Mouse (Mus musculus) intestine, embryonic 14.5 days (tissue): ENCODE data around the gene Pah. TPM values are rescaled to one million over a fixed set of nuclear protein-coding genes. Genes with fewer than 3 reads are reported as not detected.
A peak's percentile ranks its signal among the peaks of the same experiment; 100 is the strongest.

ENCODE experiments used
- ATAC-seq: fragments of 200-750 bp; cut with Nextera tagmentation; replicated peaks from 2 replicates; pipeline ENCODE4 v1.8.0; 2017; ENCODE audit warnings: low read depth, moderate number of reproducible peaks, moderate TSS enrichment, moderate library complexity; ENCODE audit not compliant: low FRiP score, low TSS enrichment
- DNase-seq: peaks from one replicate; pipeline ENCODE4 v3.0.0-alpha.2; 2018; ENCODE audit warnings: low spot score
- H3K27ac ChIP-seq: fragments of 300-500 bp; sonication (generic); 2 replicates; pipeline ENCODE4 v1.5.1; 2014; ENCODE audit warnings: low read depth, mild to moderate bottlenecking, control low read depth
- H3K27me3 ChIP-seq: fragments of 300-500 bp; sonication (generic); replicated peaks from 2 replicates; pipeline ENCODE4 v1.6.1; 2014; ENCODE audit warnings: low read length, control low read depth; ENCODE audit not compliant: control insufficient read depth, insufficient read depth
- H3K36me3 ChIP-seq: fragments of 300-500 bp; sonication (generic); 2 replicates; pipeline ENCODE4 v1.6.1; 2014; ENCODE audit warnings: low read length, control low read depth; ENCODE audit not compliant: control insufficient read depth, insufficient read depth
- H3K4me1 ChIP-seq: fragments of 300-500 bp; sonication (generic); replicated peaks from 2 replicates; pipeline ENCODE4 v1.6.1; 2014; ENCODE audit warnings: low read length, control low read depth, mixed read lengths; ENCODE audit not compliant: control insufficient read depth, insufficient read depth
- H3K4me2 ChIP-seq: fragments of 300-500 bp; sonication (generic); 2 replicates; pipeline ENCODE4 v1.6.1; 2014; ENCODE audit warnings: low read length
- H3K4me3 ChIP-seq: fragments of 300-500 bp; sonication (generic); 2 replicates; pipeline ENCODE4 v1.5.1; 2014; ENCODE audit warnings: low read depth, low read length, control low read depth, mixed read lengths
- H3K9ac ChIP-seq: fragments of 300-500 bp; sonication (generic); 2 replicates; pipeline ENCODE4 v1.6.1; 2014; ENCODE audit warnings: mild to moderate bottlenecking, low read length
- H3K9me3 ChIP-seq: fragments of 300-500 bp; sonication (generic); 2 replicates; pipeline ENCODE4 v1.6.1; 2016; ENCODE audit warnings: low read length, control low read depth; ENCODE audit not compliant: control insufficient read depth
- WGBS: fragments of 180-500 bp; shearing (Covaris S2); extraction: QIAGEN DNeasy Blood & Tissue Kit; methylation state at CpG from one replicate; pipeline ENCODE4 v1.1.7; 2014; 5-methylcytosine and 5-hydroxymethylcytosine counted together
- polyA plus RNA-seq: library from polyadenylated mRNA; unstranded; fragments of >200 nt; fragmentation: Nextera tagmentation; extraction: Ambion mirVana; gene quantifications from 2 replicates; pipeline ENCODE4 v1.2.1, GENCODE M21; 2014

The Pah gene
- 0.87 TPM in 1 of 2 replicates, not detected in the other for polyA plus RNA-seq

DNA sequence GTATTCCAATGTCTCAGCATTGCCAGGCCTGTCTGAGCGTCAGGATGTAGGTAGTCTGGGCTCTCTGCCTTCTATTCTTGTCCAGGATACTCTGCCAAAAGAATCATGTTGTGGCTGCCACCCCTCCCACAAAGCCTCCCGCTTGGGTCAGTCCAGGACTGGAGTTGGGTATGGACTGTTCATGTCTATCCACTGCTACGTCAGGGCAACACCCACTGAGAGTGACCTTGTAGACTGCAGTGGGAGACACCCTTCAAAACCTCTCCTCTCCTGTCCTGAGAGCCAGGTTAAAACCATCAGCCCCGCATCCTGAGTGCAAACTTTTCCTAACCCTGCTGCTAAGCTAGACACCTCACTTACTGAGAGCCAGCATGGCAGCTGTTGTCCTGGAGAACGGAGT is at the start of gene Pah:
Gene Pah, plus strand, starts transcription at position 150 of the 400 bp plus-strand sequence.
- H3K4me1 ChIP-seq = no peaks in the 10 kb centered on the region
- no peaks in the 10 kb centered on the region for H3K27me3 ChIP-seq
- H3K9me3 ChIP-seq = no peaks in the 10 kb centered on the region
- no peaks in the 10 kb centered on the region for H3K36me3 ChIP-seq
- ATAC-seq (no peak), DNase-seq (no peak)
- H3K4me2 ChIP-seq = no peak within 1 kb of the TSS
- 87% methylated on average over 5 of the region's 5 CpGs for WGBS
- H3K27ac ChIP-seq = no peak within 1 kb of the TSS
- no peak within 1 kb of the TSS for H3K4me3 ChIP-seq
- H3K9ac ChIP-seq = no peak within 1 kb of the TSS

DNA sequence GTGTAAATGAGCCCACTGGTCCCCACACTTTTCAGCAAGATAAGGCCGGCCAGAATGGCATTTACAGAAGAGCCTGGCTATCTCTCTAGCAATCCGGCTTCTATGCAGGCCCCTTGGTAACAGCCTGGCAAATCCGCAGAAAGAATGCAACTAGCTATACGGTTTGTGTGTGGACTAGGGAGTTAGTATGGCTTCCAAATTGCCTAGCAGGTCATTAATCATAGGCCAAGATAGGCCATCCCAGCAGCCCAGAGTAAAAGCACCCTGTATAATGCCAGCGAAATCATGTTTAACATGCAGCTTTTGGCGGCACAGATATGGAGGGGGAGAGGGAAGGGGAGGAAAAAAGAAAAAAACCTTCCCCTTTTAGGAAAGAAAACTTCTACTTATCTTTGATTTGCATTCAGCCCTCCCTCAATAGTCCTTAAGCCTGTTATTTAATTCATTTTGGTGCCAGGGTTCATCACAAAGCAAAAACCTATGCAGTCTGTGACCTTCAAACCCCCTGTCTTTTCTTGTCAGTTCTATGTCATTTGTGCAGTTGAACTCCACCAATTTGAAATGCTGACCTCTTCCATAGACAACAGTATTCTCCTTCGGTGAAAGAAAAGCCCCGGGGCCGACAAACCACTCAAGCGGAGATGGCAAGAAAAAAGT is 48.0 kb upstream of the Pah start:
- Histone ChIP-seq H3K27ac (no peak overlapping the region), H3K9ac (no peak overlapping the region), H3K4me3 (no peak overlapping the region), H3K27me3 (no peaks in the 10 kb centered on the region), H3K36me3 (no peaks in the 10 kb centered on the region), H3K4me1 (no peaks in the 10 kb centered on the region), H3K9me3 (no peaks in the 10 kb centered on the region), H3K4me2 (no peak overlapping the region)
- WGBS = 71% methylated on average over 10 of the region's 10 CpGs
- ATAC-seq = no peak
- no peak for DNase-seq

DNA sequence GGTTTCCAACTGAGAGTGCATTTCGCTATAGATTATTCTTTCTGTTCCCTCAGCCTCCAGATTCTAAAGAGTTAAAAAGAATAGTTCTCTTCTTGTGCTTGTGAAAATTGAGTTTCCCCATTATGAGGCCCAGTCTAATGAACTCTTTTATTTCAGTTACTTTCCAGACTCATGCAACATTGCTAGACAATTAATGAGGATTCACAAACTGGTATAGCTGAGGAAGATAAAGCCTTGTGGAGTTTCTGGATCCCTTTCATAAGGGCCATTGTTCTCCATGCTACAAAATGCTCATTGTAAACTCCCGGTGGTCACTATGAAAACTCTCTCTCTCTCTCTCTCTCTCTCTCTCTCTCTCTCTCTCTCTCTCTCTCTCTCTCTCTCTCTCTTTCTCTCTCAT is 46.6 kb upstream of the Pah start:
- H3K9ac ChIP-seq = no peak overlapping the region
- H3K27me3 ChIP-seq = no peaks in the 10 kb centered on the region
- DNase-seq (no peak), ATAC-seq (no peak)
- H3K27ac ChIP-seq = no peak overlapping the region
- H3K4me3 ChIP-seq = no peak overlapping the region
- H3K4me2 ChIP-seq = no peak overlapping the region
- 88% methylated on average over 2 of the region's 2 CpGs for WGBS
- H3K4me1 ChIP-seq = no peaks in the 10 kb centered on the region
- no peaks in the 10 kb centered on the region for H3K9me3 ChIP-seq
- no peaks in the 10 kb centered on the region for H3K36me3 ChIP-seq

DNA sequence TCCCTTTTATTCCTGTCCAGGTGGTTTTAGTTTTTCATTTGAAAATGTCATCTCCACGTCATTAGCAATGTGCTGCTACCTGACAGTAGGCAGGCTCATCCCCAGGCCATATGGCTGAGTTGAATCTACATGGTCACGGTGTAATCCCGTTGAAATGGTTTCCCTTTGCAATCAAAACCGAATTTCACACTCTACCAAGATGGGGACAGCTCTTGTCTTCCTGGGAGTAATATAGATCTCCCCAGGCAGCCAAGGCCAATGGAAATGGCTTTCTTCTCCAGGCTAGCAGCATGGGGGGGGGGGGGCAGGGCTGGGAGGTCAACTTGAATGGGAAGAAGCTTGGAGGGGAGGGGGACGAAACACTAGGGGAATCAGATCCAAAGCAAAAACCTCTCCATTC is 43.7 kb upstream of the Pah start:
- Histone ChIP-seq H3K27ac (no peak overlapping the region), H3K4me1 (no peaks in the 10 kb centered on the region), H3K4me2 (no peak overlapping the region), H3K9me3 (no peaks in the 10 kb centered on the region), H3K9ac (no peak overlapping the region), H3K36me3 (no peaks in the 10 kb centered on the region), H3K27me3 (peaks cover 9% of the 10 kb centered on the region), H3K4me3 (no peak overlapping the region)
- ATAC-seq (no peak), DNase-seq (no peak)
- 64% methylated on average over 5 of the region's 5 CpGs for WGBS

DNA sequence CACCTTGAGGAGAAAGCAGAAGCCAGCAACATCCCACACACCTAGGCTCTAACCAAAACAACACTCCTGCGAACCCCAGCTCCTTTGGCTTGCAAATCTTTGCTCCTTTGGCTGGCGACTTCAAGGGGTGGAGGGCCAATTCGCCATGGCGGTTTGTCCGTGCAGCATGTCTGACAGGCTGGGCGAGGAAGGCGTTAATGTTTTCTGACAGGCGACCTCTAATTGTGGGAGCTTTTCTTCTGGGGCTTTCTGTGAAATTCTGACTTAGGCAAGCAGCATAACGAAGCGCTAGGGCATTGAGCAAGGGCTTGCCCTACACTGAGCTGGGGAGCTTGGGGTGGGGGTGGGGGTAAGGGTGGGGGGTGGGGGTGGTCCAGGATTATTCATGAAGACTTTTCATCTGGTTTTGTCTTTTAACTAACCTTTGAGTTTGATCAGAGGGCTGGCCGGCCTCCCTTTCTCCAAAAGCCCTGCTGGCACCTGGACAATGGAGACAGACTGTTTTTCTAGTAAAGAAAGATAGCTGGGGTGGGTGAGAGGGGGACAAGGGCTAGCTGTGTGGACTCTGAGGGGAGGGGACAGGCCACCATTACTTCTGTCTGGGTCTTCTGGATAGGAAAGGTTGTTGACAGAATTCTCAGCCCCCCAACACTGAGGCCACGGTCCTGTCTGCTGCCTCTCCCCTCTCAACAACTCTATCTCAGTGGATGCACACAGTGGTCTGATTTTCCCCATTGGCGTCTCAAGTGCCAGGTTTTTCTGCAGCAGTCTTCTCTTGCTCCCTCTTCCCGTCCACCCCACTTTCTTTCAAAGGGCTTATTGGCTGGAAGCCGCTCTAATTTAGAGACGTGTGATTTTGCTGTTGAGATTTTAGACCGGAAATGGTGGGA is 36.5 kb upstream of the Pah start:
- Histone ChIP-seq H3K9me3 (no peaks in the 10 kb centered on the region), H3K27me3 (peaks cover 67% of the 10 kb centered on the region), H3K36me3 (no peaks in the 10 kb centered on the region), H3K4me3 (no peak overlapping the region), H3K27ac (no peak overlapping the region), H3K4me2 (no peak overlapping the region), H3K4me1 (0 out of 2 replicates have a peak, but pooled peaks cover 3% of the 10 kb centered on the region), H3K9ac (no peak overlapping the region)
- DNase-seq = no peak
- WGBS = 4% methylated on average over 17 of the region's 17 CpGs
- no peak for ATAC-seq

DNA sequence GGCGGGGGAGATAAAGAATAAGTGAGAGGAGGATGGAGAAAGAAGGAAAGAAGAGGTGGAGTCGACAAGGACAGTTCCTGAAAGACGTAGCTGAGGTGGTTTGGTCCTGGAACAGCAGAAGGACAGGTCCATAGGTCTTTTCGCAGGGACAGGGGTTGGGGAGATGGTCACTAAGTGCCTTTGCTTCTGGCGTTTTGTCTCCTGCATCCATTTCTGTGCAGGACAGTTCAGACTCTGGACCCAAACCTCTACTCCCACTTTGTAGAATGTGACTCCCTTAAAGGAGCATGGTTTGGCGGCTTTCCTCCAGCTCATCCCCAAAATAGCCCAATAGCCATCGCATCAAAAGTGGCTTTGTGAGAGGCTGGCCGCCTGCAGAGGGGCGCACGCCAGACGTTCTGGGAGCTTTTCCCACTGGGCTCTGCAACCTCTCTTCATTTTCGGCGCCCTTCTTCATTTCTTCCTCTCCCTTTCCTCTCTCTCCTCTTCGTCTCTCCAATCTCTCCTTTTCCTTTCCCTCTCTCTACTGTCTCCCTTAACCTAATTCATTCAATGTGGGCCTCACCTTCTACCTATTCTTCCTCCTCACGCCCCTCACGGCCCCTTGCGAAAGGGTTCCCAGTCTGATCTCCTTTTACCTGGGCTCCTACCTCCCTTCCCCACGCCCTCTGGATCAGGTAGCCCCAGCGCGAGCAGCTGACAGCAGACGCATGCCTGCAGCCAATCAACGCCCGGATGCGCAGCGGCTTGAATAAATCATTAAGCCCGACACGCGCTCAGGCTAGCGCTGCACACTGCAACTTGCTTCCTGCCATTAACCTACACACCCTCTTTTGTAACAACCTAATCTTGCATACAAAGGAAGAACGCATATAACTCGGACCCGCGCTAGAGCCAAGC is 35.6 kb upstream of the Pah start:
- Histone ChIP-seq H3K9ac (no peak overlapping the region), H3K36me3 (no peaks in the 10 kb centered on the region), H3K4me3 (0 out of 2 replicates have a peak overlapping the region, but pooled peaks have one; percentile 10), H3K27me3 (peaks cover 76% of the 10 kb centered on the region), H3K9me3 (no peaks in the 10 kb centered on the region), H3K4me1 (0 out of 2 replicates have a peak, but pooled peaks cover 3% of the 10 kb centered on the region), H3K4me2 (peak overlapping the region; percentile 26), H3K27ac (no peak overlapping the region)
- under 1% methylated on average over 33 of the region's 33 CpGs for WGBS
- ATAC-seq = peak; percentile 87
- peak; percentile 79 for DNase-seq

DNA sequence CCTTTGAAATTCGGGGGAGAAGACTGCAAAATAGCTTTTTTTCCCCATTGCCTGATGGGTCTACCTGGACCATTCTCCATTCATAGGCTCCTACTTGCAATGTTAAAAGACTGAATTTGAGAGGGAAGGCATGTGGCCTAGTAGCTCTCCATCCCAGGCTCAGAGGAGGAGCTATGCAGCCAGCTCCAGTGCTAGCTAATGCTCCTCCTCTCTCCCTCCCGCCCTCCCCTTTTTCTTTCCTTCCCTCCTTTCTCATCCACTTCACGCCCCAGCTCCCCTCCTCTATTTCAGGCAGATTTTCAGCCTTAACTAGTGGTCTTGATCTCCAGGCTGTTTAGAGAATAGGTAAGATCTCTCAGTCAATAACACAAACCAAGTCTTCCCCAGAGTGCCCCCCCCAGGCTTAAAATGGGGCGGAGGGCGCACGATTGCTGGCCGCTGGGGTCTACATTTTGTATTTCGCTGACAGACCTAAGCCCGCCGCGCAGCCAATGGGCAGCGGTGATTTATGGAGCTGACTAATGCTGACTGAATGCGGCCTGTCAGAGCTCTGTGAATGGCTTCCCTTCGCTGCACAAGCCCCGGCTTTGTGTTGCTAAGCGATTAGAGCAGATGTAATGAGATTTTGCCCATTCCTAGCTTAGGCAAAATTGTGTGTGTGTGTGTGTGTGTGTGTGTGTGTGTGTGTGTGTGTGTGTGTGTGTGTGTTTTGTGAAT is 33.0 kb upstream of the Pah start:
- DNase-seq (peak; percentile 65), ATAC-seq (peak; percentile 24; the same call in 1 of the 2 replicates)
- 1% methylated on average over 16 of the region's 16 CpGs for WGBS
- H3K9ac ChIP-seq = no peak overlapping the region
- H3K9me3 ChIP-seq = no peaks in the 10 kb centered on the region
- no peak overlapping the region for H3K27ac ChIP-seq
- H3K4me1 ChIP-seq = 0 out of 2 replicates have a peak, but pooled peaks cover 3% of the 10 kb centered on the region
- H3K4me3 ChIP-seq = no peak overlapping the region
- H3K36me3 ChIP-seq = no peaks in the 10 kb centered on the region
- H3K27me3 ChIP-seq = peaks cover 93% of the 10 kb centered on the region
- no peak overlapping the region for H3K4me2 ChIP-seq
